Mouse (Mus musculus): ENCODE data around the gene Ift57. TPM values are rescaled to one million over a fixed set of nuclear protein-coding genes. Genes with fewer than 3 reads are reported as not detected.

Ift57 gene
- polyA plus RNA-seq, 1 experiment from 2014 or later = 43.4 TPM

- WGBS = 77% methylated on average over 2 of the region's 2 CpGs
- no peaks in the 10 kb centered on the region for H3K9me3 ChIP-seq
Measured at GRCm38 (mm10) chr16:49720671-49721070, 21.6 kb downstream of the Ift57 start.

GRCm38 (mm10) chr16:49721678-49722077, 22.6 kb downstream of the Ift57 start:
- WGBS = 39% methylated on average over 5 of the region's 5 CpGs
- Histone ChIP-seq H3K4me2 (no peak overlapping the region), H3K9ac (no peak overlapping the region), H3K27me3 (replicated peaks) (no peaks in the 10 kb centered on the region), H3K27ac (no peak overlapping the region), H3K4me3 (no peak overlapping the region), H3K36me3 (replicated peaks) (no peaks in the 10 kb centered on the region), H3K9me3 (no peaks in the 10 kb centered on the region), H3K4me1 (peaks cover 10% of the 10 kb centered on the region)
- ATAC-seq (replicated peaks) = peak; percentile 54; the same call in 1 of the 2 replicates

More at GRCm38 (mm10) chr16:49720671-49721070, 21.6 kb downstream of the Ift57 start:
- ATAC-seq (replicated peaks) = no peak
- Histone ChIP-seq H3K4me3 (no peak overlapping the region), H3K27me3 (replicated peaks) (no peaks in the 10 kb centered on the region), H3K36me3 (replicated peaks) (no peaks in the 10 kb centered on the region), H3K9ac (no peak overlapping the region), H3K4me1 (peaks cover 10% of the 10 kb centered on the region), H3K4me2 (no peak overlapping the region), H3K27ac (no peak overlapping the region)

GRCm38 (mm10) chr16:49723222-49723621, 24.2 kb downstream of the Ift57 start:
- Histone ChIP-seq H3K4me2 (no peak overlapping the region), H3K36me3 (replicated peaks) (no peaks in the 10 kb centered on the region), H3K27me3 (replicated peaks) (no peaks in the 10 kb centered on the region), H3K9me3 (no peaks in the 10 kb centered on the region), H3K27ac (no peak overlapping the region), H3K4me1 (peaks cover 10% of the 10 kb centered on the region), H3K9ac (no peak overlapping the region), H3K4me3 (no peak overlapping the region)
- no peak for ATAC-seq (replicated peaks)
- WGBS = 52% methylated on average over 4 of the region's 4 CpGs

GRCm38 (mm10) chr16:49724232-49724631, 25.2 kb downstream of the Ift57 start:
- no peak overlapping the region for H3K9ac ChIP-seq
- H3K4me1 ChIP-seq = peaks cover 10% of the 10 kb centered on the region
- H3K36me3 ChIP-seq (replicated peaks) = no peaks in the 10 kb centered on the region
- no peak for ATAC-seq (replicated peaks)
- WGBS = 84% methylated on average over 5 of the region's 5 CpGs
- no peak overlapping the region for H3K4me2 ChIP-seq
- no peak overlapping the region for H3K27ac ChIP-seq
- no peaks in the 10 kb centered on the region for H3K27me3 ChIP-seq (replicated peaks)
- no peak overlapping the region for H3K4me3 ChIP-seq
- no peaks in the 10 kb centered on the region for H3K9me3 ChIP-seq

- no peaks in the 10 kb centered on the region for H3K36me3 ChIP-seq (replicated peaks)
- H3K4me2 ChIP-seq = no peak overlapping the region
- no peak overlapping the region for H3K9ac ChIP-seq
- no peaks in the 10 kb centered on the region for H3K9me3 ChIP-seq
- 92% methylated on average over 2 of the region's 2 CpGs for WGBS
- H3K4me3 ChIP-seq = no peak overlapping the region
- 0 out of 2 replicates have a peak, but pooled peaks have one; percentile 22 for ATAC-seq (replicated peaks)
- no peak overlapping the region for H3K27ac ChIP-seq
- no peaks in the 10 kb centered on the region for H3K27me3 ChIP-seq (replicated peaks)
- peaks cover 10% of the 10 kb centered on the region for H3K4me1 ChIP-seq
Measured at GRCm38 (mm10) chr16:49724931-49725330, 25.9 kb downstream of the Ift57 start.

- no peak overlapping the region for H3K27ac ChIP-seq
- H3K9me3 ChIP-seq = no peaks in the 10 kb centered on the region
- H3K36me3 ChIP-seq (replicated peaks) = no peaks in the 10 kb centered on the region
- H3K4me1 ChIP-seq = peaks cover 10% of the 10 kb centered on the region
- WGBS = 90% methylated on average over 5 of the region's 5 CpGs
- no peak overlapping the region for H3K4me2 ChIP-seq
- no peak for ATAC-seq (replicated peaks)
- no peak overlapping the region for H3K9ac ChIP-seq
- H3K4me3 ChIP-seq = no peak overlapping the region
- H3K27me3 ChIP-seq (replicated peaks) = no peaks in the 10 kb centered on the region
Measured at GRCm38 (mm10) chr16:49725446-49725845, 26.4 kb downstream of the Ift57 start.

- H3K4me3 ChIP-seq = no peak overlapping the region
- 69% methylated on average over 3 of the region's 3 CpGs for WGBS
- ATAC-seq (replicated peaks) = no peak
- no peaks in the 10 kb centered on the region for H3K27me3 ChIP-seq (replicated peaks)
- H3K9ac ChIP-seq = no peak overlapping the region
- H3K4me1 ChIP-seq = peaks cover 10% of the 10 kb centered on the region
- H3K9me3 ChIP-seq = no peaks in the 10 kb centered on the region
- H3K36me3 ChIP-seq (replicated peaks) = no peaks in the 10 kb centered on the region
- H3K4me2 ChIP-seq = no peak overlapping the region
- no peak overlapping the region for H3K27ac ChIP-seq
Measured at GRCm38 (mm10) chr16:49726216-49726615, 27.2 kb downstream of the Ift57 start.

- 75% methylated on average over 2 of the region's 2 CpGs for WGBS
- ATAC-seq (replicated peaks) = no peak
- no peak overlapping the region for H3K4me2 ChIP-seq
Measured at GRCm38 (mm10) chr16:49726761-49727160, 27.7 kb downstream of the Ift57 start.

GRCm38 (mm10) chr16:49736536-49736935, 37.5 kb downstream of the Ift57 start:
- no peak overlapping the region for H3K4me2 ChIP-seq
- H3K9me3 ChIP-seq = no peaks in the 10 kb centered on the region
- no peak overlapping the region for H3K4me3 ChIP-seq
- no peaks in the 10 kb centered on the region for H3K27me3 ChIP-seq (replicated peaks)
- H3K9ac ChIP-seq = no peak overlapping the region
- 87% methylated on average over 9 of the region's 9 CpGs for WGBS
- no peak overlapping the region for H3K27ac ChIP-seq
- no peaks in the 10 kb centered on the region for H3K36me3 ChIP-seq (replicated peaks)
- no peak for ATAC-seq (replicated peaks)
- no peaks in the 10 kb centered on the region for H3K4me1 ChIP-seq

More at GRCm38 (mm10) chr16:49726761-49727160, 27.7 kb downstream of the Ift57 start:
- Histone ChIP-seq H3K27ac (no peak overlapping the region), H3K4me1 (peaks cover 8% of the 10 kb centered on the region), H3K27me3 (replicated peaks) (no peaks in the 10 kb centered on the region), H3K9me3 (no peaks in the 10 kb centered on the region), H3K36me3 (replicated peaks) (no peaks in the 10 kb centered on the region), H3K9ac (no peak overlapping the region), H3K4me3 (no peak overlapping the region)

GRCm38 (mm10) chr16:49747360-49747759, 48.3 kb downstream of the Ift57 start:
- H3K36me3 ChIP-seq (replicated peaks) = no peaks in the 10 kb centered on the region
- H3K4me1 ChIP-seq = no peaks in the 10 kb centered on the region
- H3K27me3 ChIP-seq (replicated peaks) = no peaks in the 10 kb centered on the region
- H3K4me2 ChIP-seq = no peak overlapping the region
- no peak for ATAC-seq (replicated peaks)
- 96% methylated on average over 2 of the region's 2 CpGs for WGBS
- H3K4me3 ChIP-seq = no peak overlapping the region
- H3K9ac ChIP-seq = no peak overlapping the region
- H3K27ac ChIP-seq = no peak overlapping the region
- H3K9me3 ChIP-seq = no peaks in the 10 kb centered on the region

- ATAC-seq (replicated peaks) = no peak
- H3K36me3 ChIP-seq (replicated peaks) = no peaks in the 10 kb centered on the region
- H3K4me1 ChIP-seq = peaks cover 4% of the 10 kb centered on the region
- H3K9me3 ChIP-seq = no peaks in the 10 kb centered on the region
- H3K4me3 ChIP-seq = no peak overlapping the region
- H3K27me3 ChIP-seq (replicated peaks) = no peaks in the 10 kb centered on the region
- H3K27ac ChIP-seq = 0 out of 2 replicates have a peak overlapping the region, but pooled peaks have one; percentile 9
- 28% methylated on average over 1 of the region's 1 CpGs for WGBS
- no peak overlapping the region for H3K9ac ChIP-seq
- no peak overlapping the region for H3K4me2 ChIP-seq
Measured at GRCm38 (mm10) chr16:49752906-49753305, 53.9 kb downstream of the Ift57 start.

GRCm38 (mm10) chr16:49753318-49753717, 54.3 kb downstream of the Ift57 start:
- Histone ChIP-seq H3K4me2 (no peak overlapping the region), H3K9me3 (no peaks in the 10 kb centered on the region), H3K27me3 (replicated peaks) (no peaks in the 10 kb centered on the region), H3K27ac (0 out of 2 replicates have a peak overlapping the region, but pooled peaks have one; percentile 9), H3K4me1 (peaks cover 4% of the 10 kb centered on the region), H3K36me3 (replicated peaks) (no peaks in the 10 kb centered on the region), H3K9ac (no peak overlapping the region), H3K4me3 (no peak overlapping the region)
- peak; percentile 70 for ATAC-seq (replicated peaks)
- 30% methylated on average over 3 of the region's 3 CpGs for WGBS

- H3K27ac ChIP-seq = no peak overlapping the region
Measured at GRCm38 (mm10) chr16:49760517-49761203, 61.6 kb downstream of the Ift57 start.

More at GRCm38 (mm10) chr16:49760517-49761203, 61.6 kb downstream of the Ift57 start:
- Histone ChIP-seq H3K4me1 (no peaks in the 10 kb centered on the region), H3K4me2 (no peak overlapping the region), H3K27me3 (replicated peaks) (no peaks in the 10 kb centered on the region), H3K9me3 (no peaks in the 10 kb centered on the region), H3K36me3 (replicated peaks) (0 out of 2 replicates have a peak, but pooled peaks cover 3% of the 10 kb centered on the region), H3K4me3 (no peak overlapping the region), H3K9ac (no peak overlapping the region)
- 84% methylated on average over 17 of the region's 17 CpGs for whole genome bisulfite sequencing
- ATAC-seq (replicated peaks) = no peak

Measured in midbrain, embryonic 15.5 days (tissue).